Mouse (Mus musculus): ENCODE measurements around the gene Fam90a1a. TPM values are rescaled to one million over a fixed set of nuclear protein-coding genes. Genes with fewer than 3 reads are reported as not detected.
"Not testable (repeated sequence)": the region's sequence is repeated elsewhere in the genome, so short reads cannot be mapped to it uniquely, and the experiment has no call there.

Fam90a1a gene
- polyA plus RNA-seq (2014; fragmentation: Nextera tagmentation; extraction: Ambion mirVana), result not detected in 2 replicates

DNA sequence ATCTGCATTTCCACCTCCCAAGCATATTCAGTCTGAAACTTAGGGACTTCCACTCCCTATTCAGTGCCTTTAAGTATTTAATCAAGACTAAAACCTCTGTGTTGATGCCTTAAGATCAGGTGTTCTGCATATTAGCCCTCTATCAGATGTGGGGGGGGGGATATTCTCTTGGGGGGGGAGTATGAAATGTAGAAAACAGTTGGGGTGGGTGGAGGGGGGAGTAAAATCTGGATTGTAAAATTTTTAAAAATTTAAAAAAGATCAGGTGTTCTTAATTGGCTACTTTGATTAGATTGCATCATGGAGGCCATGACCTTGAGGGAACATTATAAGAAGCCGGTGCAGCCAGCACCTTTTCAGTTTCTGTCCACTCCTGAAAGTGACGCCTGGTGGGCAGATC lies at the start of gene Fam90a1a:
Gene Fam90a1a, plus strand, starts transcription at position 301 of the 400 bp plus-strand sequence.
- Histone ChIP-seq H3K4me2 (ENCODE audit: low read length) (no peak within 1 kb of the TSS), H3K4me3 (ENCODE audit: low read depth, low read length) (no peak within 1 kb of the TSS), H3K27ac (ENCODE audit: low read depth) (no peak within 1 kb of the TSS), H3K4me1 (replicated peaks; ENCODE audit: control insufficient read depth, insufficient read depth, low read length) (no peaks in the 10 kb centered on the region), H3K27me3 (replicated peaks; ENCODE audit: control insufficient read depth, insufficient read depth, low read length) (no peaks in the 10 kb centered on the region), H3K36me3 (ENCODE audit: control insufficient read depth, insufficient read depth, low read length) (no peaks in the 10 kb centered on the region), H3K9me3 (ENCODE audit: control insufficient read depth, low read length) (no peaks in the 10 kb centered on the region), H3K9ac (ENCODE audit: low read length) (no peak within 1 kb of the TSS)
- WGBS, result 83% methylated on average over 2 of the region's 2 CpGs
- no peak for DNase-seq (ENCODE audit: low spot score)
- ATAC-seq (replicated peaks; ENCODE audit: low FRiP score, low TSS enrichment, low read depth), result no peak

GRCm38 (mm10) chr8:21911931-21912330 lies 46.6 kb upstream of the Fam90a1a start:
- Histone ChIP-seq H3K4me3 (ENCODE audit: low read depth, low read length) (no peak overlapping the region), H3K27me3 (replicated peaks; ENCODE audit: control insufficient read depth, insufficient read depth, low read length) (no peaks in the 10 kb centered on the region), H3K9ac (ENCODE audit: low read length) (no peak overlapping the region), H3K9me3 (ENCODE audit: control insufficient read depth, low read length) (no peaks in the 10 kb centered on the region), H3K36me3 (ENCODE audit: control insufficient read depth, insufficient read depth, low read length) (no peaks in the 10 kb centered on the region), H3K27ac (ENCODE audit: low read depth) (no peak overlapping the region), H3K4me2 (ENCODE audit: low read length) (no peak overlapping the region), H3K4me1 (replicated peaks; ENCODE audit: control insufficient read depth, insufficient read depth, low read length) (no peaks in the 10 kb centered on the region)
- WGBS, result 20% methylated on average over 1 of the region's 1 CpGs
- ATAC-seq (replicated peaks; ENCODE audit: low FRiP score, low TSS enrichment, low read depth), result no peak
- no peak for DNase-seq (ENCODE audit: low spot score)

- no peak for ATAC-seq (replicated peaks; ENCODE audit: low FRiP score, low TSS enrichment, low read depth)
- Histone ChIP-seq H3K9me3 (ENCODE audit: control insufficient read depth, low read length) (no peaks in the 10 kb centered on the region), H3K36me3 (ENCODE audit: control insufficient read depth, insufficient read depth, low read length) (no peaks in the 10 kb centered on the region), H3K9ac (ENCODE audit: low read length) (no peak overlapping the region), H3K27ac (ENCODE audit: low read depth) (no peak overlapping the region), H3K27me3 (replicated peaks; ENCODE audit: control insufficient read depth, insufficient read depth, low read length) (no peaks in the 10 kb centered on the region), H3K4me1 (replicated peaks; ENCODE audit: control insufficient read depth, insufficient read depth, low read length) (no peaks in the 10 kb centered on the region), H3K4me2 (ENCODE audit: low read length) (no peak overlapping the region), H3K4me3 (ENCODE audit: low read depth, low read length) (no peak overlapping the region)
- 31% methylated on average over 2 of the region's 2 CpGs for WGBS
- DNase-seq (ENCODE audit: low spot score), result no peak
These were observed 46.0 kb upstream of the Fam90a1a start for GRCm38 (mm10) chr8:21912554-21912953.

DNA sequence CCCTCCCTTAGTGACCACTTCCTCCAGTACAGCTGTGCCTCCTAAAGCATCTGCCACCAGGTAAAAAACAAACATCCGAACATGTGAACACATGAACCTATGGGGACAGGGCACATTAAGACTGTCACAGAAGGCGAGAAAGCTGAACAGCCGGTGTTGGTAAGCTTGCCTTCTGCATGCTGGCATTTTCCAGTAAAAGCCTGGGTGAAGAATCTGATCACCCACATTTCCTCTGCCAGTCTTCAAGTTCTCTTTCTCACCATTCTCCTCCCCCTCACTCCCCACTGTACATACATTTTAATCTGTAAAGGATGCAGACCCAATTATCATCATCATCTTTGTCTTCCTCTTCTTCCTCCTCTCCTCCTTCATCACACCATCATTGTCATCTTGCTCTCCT lies 42.9 kb upstream of the Fam90a1a start:
- Histone ChIP-seq H3K9ac (ENCODE audit: low read length) (no peak overlapping the region), H3K4me2 (ENCODE audit: low read length) (no peak overlapping the region), H3K4me3 (ENCODE audit: low read depth, low read length) (no peak overlapping the region), H3K9me3 (ENCODE audit: control insufficient read depth, low read length) (no peaks in the 10 kb centered on the region), H3K27ac (ENCODE audit: low read depth) (no peak overlapping the region), H3K36me3 (ENCODE audit: control insufficient read depth, insufficient read depth, low read length) (no peaks in the 10 kb centered on the region), H3K27me3 (replicated peaks; ENCODE audit: control insufficient read depth, insufficient read depth, low read length) (no peaks in the 10 kb centered on the region), H3K4me1 (replicated peaks; ENCODE audit: control insufficient read depth, insufficient read depth, low read length) (no peaks in the 10 kb centered on the region)
- DNase-seq (ENCODE audit: low spot score) (no peak), ATAC-seq (replicated peaks; ENCODE audit: low FRiP score, low TSS enrichment, low read depth) (no peak)
- WGBS, result 87% methylated on average over 3 of the region's 3 CpGs

GRCm38 (mm10) chr8:21930754-21931153 lies 27.8 kb upstream of the Fam90a1a start:
- not testable (repeated sequence) for DNase-seq (ENCODE audit: low spot score); H3K4me2 ChIP-seq (ENCODE audit: low read length); H3K27ac ChIP-seq (ENCODE audit: low read depth); ATAC-seq (replicated peaks; ENCODE audit: low FRiP score, low TSS enrichment, low read depth); H3K9ac ChIP-seq (ENCODE audit: low read length); H3K4me1 ChIP-seq (replicated peaks; ENCODE audit: control insufficient read depth, insufficient read depth, low read length); H3K4me3 ChIP-seq (ENCODE audit: low read depth, low read length); H3K36me3 ChIP-seq (ENCODE audit: control insufficient read depth, insufficient read depth, low read length); H3K9me3 ChIP-seq (ENCODE audit: control insufficient read depth, low read length); H3K27me3 ChIP-seq (replicated peaks; ENCODE audit: control insufficient read depth, insufficient read depth, low read length)
- WGBS, result 84% methylated on average over 3 of the region's 3 CpGs

GRCm38 (mm10) chr8:21932610-21933009 lies 25.9 kb upstream of the Fam90a1a start, which contains the start of gene Defb15:
Gene Defb15, minus strand, starts transcription at chr8:21932710.
- no peak within 1 kb of the TSS for H3K4me2 ChIP-seq (ENCODE audit: low read length)
- DNase-seq (ENCODE audit: low spot score), result no peak
- H3K4me1 ChIP-seq (replicated peaks; ENCODE audit: control insufficient read depth, insufficient read depth, low read length), result no peaks in the 10 kb centered on the region
- H3K9ac ChIP-seq (ENCODE audit: low read length), result no peak within 1 kb of the TSS
- no peak for ATAC-seq (replicated peaks; ENCODE audit: low FRiP score, low TSS enrichment, low read depth)
- 92% methylated on average over 6 of the region's 6 CpGs for WGBS
- no peak within 1 kb of the TSS for H3K27ac ChIP-seq (ENCODE audit: low read depth)
- H3K27me3 ChIP-seq (replicated peaks; ENCODE audit: control insufficient read depth, insufficient read depth, low read length), result no peaks in the 10 kb centered on the region
- H3K9me3 ChIP-seq (ENCODE audit: control insufficient read depth, low read length), result no peaks in the 10 kb centered on the region
- no peaks in the 10 kb centered on the region for H3K36me3 ChIP-seq (ENCODE audit: control insufficient read depth, insufficient read depth, low read length)
- no peak within 1 kb of the TSS for H3K4me3 ChIP-seq (ENCODE audit: low read depth, low read length)

GRCm38 (mm10) chr8:21938052-21938451 lies 20.5 kb upstream of the Fam90a1a start, which contains the start of gene Defb35:
Gene Defb35, plus strand, starts transcription at chr8:21938352.
- H3K4me1 ChIP-seq (replicated peaks; ENCODE audit: control insufficient read depth, insufficient read depth, low read length); DNase-seq (ENCODE audit: low spot score); H3K4me2 ChIP-seq (ENCODE audit: low read length); H3K9me3 ChIP-seq (ENCODE audit: control insufficient read depth, low read length); H3K4me3 ChIP-seq (ENCODE audit: low read depth, low read length); H3K27ac ChIP-seq (ENCODE audit: low read depth); H3K9ac ChIP-seq (ENCODE audit: low read length); ATAC-seq (replicated peaks; ENCODE audit: low FRiP score, low TSS enrichment, low read depth); H3K36me3 ChIP-seq (ENCODE audit: control insufficient read depth, insufficient read depth, low read length); H3K27me3 ChIP-seq (replicated peaks; ENCODE audit: control insufficient read depth, insufficient read depth, low read length): not testable (repeated sequence)
- WGBS, result 84% methylated on average over 4 of the region's 4 CpGs

GRCm38 (mm10) chr8:21946462-21946861 lies 12.1 kb upstream of the Fam90a1a start, which contains the start of gene Defb13:
Gene Defb13, plus strand, starts transcription at chr8:21946762.
- WGBS, result 84% methylated on average over 6 of the region's 6 CpGs
- H3K4me1 ChIP-seq (replicated peaks; ENCODE audit: control insufficient read depth, insufficient read depth, low read length), result no peaks in the 10 kb centered on the region
- H3K9ac ChIP-seq (ENCODE audit: low read length), result no peak within 1 kb of the TSS
- H3K27me3 ChIP-seq (replicated peaks; ENCODE audit: control insufficient read depth, insufficient read depth, low read length), result no peaks in the 10 kb centered on the region
- H3K9me3 ChIP-seq (ENCODE audit: control insufficient read depth, low read length), result no peaks in the 10 kb centered on the region
- no peak within 1 kb of the TSS for H3K4me3 ChIP-seq (ENCODE audit: low read depth, low read length)
- no peak within 1 kb of the TSS for H3K27ac ChIP-seq (ENCODE audit: low read depth)
- H3K4me2 ChIP-seq (ENCODE audit: low read length), result no peak within 1 kb of the TSS
- no peaks in the 10 kb centered on the region for H3K36me3 ChIP-seq (ENCODE audit: control insufficient read depth, insufficient read depth, low read length)
- DNase-seq (ENCODE audit: low spot score), result no peak
- ATAC-seq (replicated peaks; ENCODE audit: low FRiP score, low TSS enrichment, low read depth), result no peak

DNA sequence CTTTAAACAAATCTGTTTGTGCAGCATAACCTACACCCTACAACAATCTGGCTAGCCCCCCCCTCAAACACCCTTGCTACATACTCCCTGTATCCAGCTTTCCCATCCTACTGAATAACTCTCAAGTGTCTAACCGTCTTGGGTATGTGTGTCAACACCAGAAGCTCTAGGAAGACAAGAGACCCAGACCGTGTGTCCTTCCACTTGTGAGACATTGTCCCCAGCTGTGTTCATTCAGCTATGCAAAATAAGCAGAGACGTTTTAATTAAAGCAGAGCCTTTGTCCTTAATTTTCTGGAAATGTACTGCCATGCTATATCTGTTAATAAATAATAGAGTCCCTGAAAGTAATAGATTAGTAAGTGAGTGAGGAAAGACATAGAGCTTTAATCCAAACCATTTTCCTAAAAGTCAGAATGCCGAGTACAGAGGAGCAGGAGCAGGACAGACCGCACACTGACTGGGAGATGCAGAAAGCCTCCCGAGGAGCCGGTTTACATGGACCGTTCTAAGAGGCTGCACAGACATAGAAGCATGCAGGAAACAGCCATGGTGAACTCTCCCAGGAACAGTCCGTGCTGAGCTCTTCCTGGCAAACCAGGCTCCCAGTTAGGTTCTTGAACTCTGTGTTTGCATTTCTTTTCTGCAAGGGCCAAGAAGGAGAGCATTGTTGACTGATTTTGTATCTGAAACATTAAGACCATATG lies 11.1 kb upstream of the Fam90a1a start:
- WGBS, result 70% methylated on average over 9 of the region's 9 CpGs
- Histone ChIP-seq H3K4me2 (ENCODE audit: low read length) (no peak overlapping the region), H3K27ac (ENCODE audit: low read depth) (no peak overlapping the region), H3K9ac (ENCODE audit: low read length) (no peak overlapping the region), H3K4me3 (ENCODE audit: low read depth, low read length) (no peak overlapping the region), H3K27me3 (replicated peaks; ENCODE audit: control insufficient read depth, insufficient read depth, low read length) (no peaks in the 10 kb centered on the region), H3K36me3 (ENCODE audit: control insufficient read depth, insufficient read depth, low read length) (no peaks in the 10 kb centered on the region), H3K9me3 (ENCODE audit: control insufficient read depth, low read length) (no peaks in the 10 kb centered on the region), H3K4me1 (replicated peaks; ENCODE audit: control insufficient read depth, insufficient read depth, low read length) (no peaks in the 10 kb centered on the region)
- DNase-seq (ENCODE audit: low spot score), result no peak
- ATAC-seq (replicated peaks; ENCODE audit: low FRiP score, low TSS enrichment, low read depth), result no peak

All from intestine, embryonic 14.5 days (tissue).